Mouse (Mus musculus) ES-Bruce4 (cell line): Measurements from ENCODE around the gene Rbsn. TPM values are rescaled to one million over a fixed set of nuclear protein-coding genes. Genes with fewer than 3 reads are reported as not detected.
A peak's percentile ranks its signal among the peaks of the same experiment; 100 is the strongest.

ENCODE experiments used
- H3K27ac ChIP-seq: 2 replicates; pipeline ENCODE4 v1.5.1; 2012; ENCODE audit warnings: low read length, inconsistent platforms; ENCODE audit not compliant: insufficient read depth
- H3K27me3 ChIP-seq: 2 replicates; pipeline ENCODE4 v1.6.1; 2012; ENCODE audit warnings: mild to moderate bottlenecking, low read length, inconsistent platforms; ENCODE audit not compliant: control insufficient read depth, poor library complexity, insufficient read depth, severe bottlenecking
- H3K36me3 ChIP-seq: 2 replicates; pipeline ENCODE4 v1.6.1; 2012; ENCODE audit warnings: inconsistent platforms, mild to moderate bottlenecking, low read length, moderate library complexity; ENCODE audit not compliant: control insufficient read depth, poor library complexity, insufficient read depth, severe bottlenecking
- H3K4me1 ChIP-seq: one replicate; pipeline ENCODE4 v1.8.1; 2011; ENCODE audit warnings: low read length; ENCODE audit not compliant: control insufficient read depth, insufficient read depth
- H3K4me3 ChIP-seq: 2 replicates; pipeline ENCODE4 v1.5.1; 2011; ENCODE audit warnings: low read depth, mild to moderate bottlenecking, low read length
- H3K9ac ChIP-seq: 2 replicates; pipeline ENCODE4 v1.6.1; 2012; ENCODE audit warnings: low read depth, mild to moderate bottlenecking, inconsistent platforms; ENCODE audit not compliant: poor library complexity, severe bottlenecking
- H3K9me3 ChIP-seq: replicated peaks from 2 replicates; pipeline ENCODE4 v1.6.1; 2012; ENCODE audit warnings: mild to moderate bottlenecking, low read length, inconsistent platforms; ENCODE audit not compliant: control insufficient read depth, poor library complexity, insufficient read depth, severe bottlenecking
- CTCF ChIP-seq: IDR thresholded peaks from one replicate; pipeline ENCODE4 v1.8.1; 2011; ENCODE audit warnings: low read depth, low read length
- EP300 ChIP-seq: IDR thresholded peaks from 2 replicates; pipeline ENCODE4 v1.6.1; 2011; ENCODE audit warnings: low read depth, low read length; ENCODE audit not compliant: insufficient read depth
- POLR2A ChIP-seq: IDR thresholded peaks from one replicate; pipeline ENCODE4 v1.8.1; 2011; ENCODE audit warnings: low read length; ENCODE audit not compliant: insufficient read depth
- polyA plus RNA-seq: library from polyadenylated mRNA; stranded (reverse); fragments of >200 nt; gene quantifications from 2 replicates; pipeline ENCODE4 v1.2.4, GENCODE M21; 2011; ENCODE audit warnings: low read depth; ENCODE audit not compliant: missing spikeins, insufficient read depth, insufficient read length

The Rbsn gene
- polyA plus RNA-seq, 1 experiment: 16.7 TPM

DNA sequence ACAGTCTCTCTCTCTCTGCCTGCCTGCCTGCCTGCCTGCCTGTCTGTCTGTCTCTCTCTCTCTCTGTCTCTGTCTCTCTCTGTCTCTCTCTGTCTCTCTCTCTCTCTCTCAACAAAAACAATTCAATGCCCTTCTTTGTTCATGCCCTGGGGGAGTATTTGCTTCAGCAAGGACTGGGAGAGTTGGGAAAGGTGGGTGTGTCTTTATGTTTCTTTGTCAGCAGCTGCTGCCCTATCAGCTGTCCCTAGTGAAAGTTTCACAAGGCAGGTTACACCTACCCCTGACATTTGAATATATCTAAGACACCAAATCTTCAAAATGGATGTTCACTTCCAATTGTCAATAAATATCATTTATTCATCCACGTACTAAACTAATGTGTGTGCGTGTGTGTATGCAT, 14.9 kb upstream of the Rbsn start:
- H3K27ac ChIP-seq: no peak overlapping the region
- H3K27me3 ChIP-seq: no peaks in the 10 kb centered on the region
- H3K9ac ChIP-seq: no peak overlapping the region
- TF ChIP-seq EP300: no peak
- no peak for TF ChIP-seq CTCF
- no peak for TF ChIP-seq POLR2A
- no peak overlapping the region for H3K4me3 ChIP-seq
- H3K4me1 ChIP-seq: no peaks in the 10 kb centered on the region
- H3K9me3 ChIP-seq: no peaks in the 10 kb centered on the region
- no peaks in the 10 kb centered on the region for H3K36me3 ChIP-seq

DNA sequence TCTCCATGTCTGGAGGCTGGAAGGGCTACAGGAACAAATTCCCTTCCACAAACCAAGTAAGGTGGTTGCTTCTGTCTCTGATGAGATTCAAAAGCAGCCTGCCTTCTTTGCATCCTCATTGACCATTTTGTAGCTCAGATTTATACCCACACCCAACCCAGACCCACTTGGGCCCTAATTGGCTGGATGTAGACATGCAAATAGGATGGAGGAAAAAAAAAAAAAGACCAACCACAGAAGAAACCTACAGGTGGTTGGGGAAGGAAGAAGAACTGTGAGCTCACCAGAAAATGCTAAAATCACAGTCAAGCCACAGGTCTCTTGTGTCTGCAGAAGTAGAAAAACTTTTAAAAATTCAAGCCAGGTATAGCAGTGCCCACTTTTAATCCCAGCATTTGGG, 14.4 kb upstream of the Rbsn start:
- TF ChIP-seq CTCF: no peak
- Histone ChIP-seq H3K36me3 (no peaks in the 10 kb centered on the region), H3K4me3 (no peak overlapping the region), H3K9ac (no peak overlapping the region), H3K4me1 (no peaks in the 10 kb centered on the region), H3K27ac (no peak overlapping the region), H3K9me3 (no peaks in the 10 kb centered on the region), H3K27me3 (no peaks in the 10 kb centered on the region)

GRCm38 (mm10) chr6:92224981-92225380, 10.3 kb upstream of the Rbsn start:
- Histone ChIP-seq H3K9me3 (no peaks in the 10 kb centered on the region), H3K27me3 (no peaks in the 10 kb centered on the region), H3K9ac (no peak overlapping the region), H3K4me3 (no peak overlapping the region), H3K36me3 (no peaks in the 10 kb centered on the region), H3K27ac (no peak overlapping the region), H3K4me1 (no peaks in the 10 kb centered on the region)
- TF ChIP-seq CTCF (no peak), EP300 (no peak), POLR2A (no peak)

GRCm38 (mm10) chr6:92222021-92222420, 7.3 kb upstream of the Rbsn start:
- Histone ChIP-seq H3K9ac (no peak overlapping the region), H3K4me3 (no peak overlapping the region), H3K27ac (no peak overlapping the region), H3K9me3 (no peaks in the 10 kb centered on the region), H3K36me3 (no peaks in the 10 kb centered on the region), H3K4me1 (no peaks in the 10 kb centered on the region), H3K27me3 (no peaks in the 10 kb centered on the region)
- TF ChIP-seq POLR2A: no peak
- no peak for TF ChIP-seq CTCF
- TF ChIP-seq EP300: no peak

DNA sequence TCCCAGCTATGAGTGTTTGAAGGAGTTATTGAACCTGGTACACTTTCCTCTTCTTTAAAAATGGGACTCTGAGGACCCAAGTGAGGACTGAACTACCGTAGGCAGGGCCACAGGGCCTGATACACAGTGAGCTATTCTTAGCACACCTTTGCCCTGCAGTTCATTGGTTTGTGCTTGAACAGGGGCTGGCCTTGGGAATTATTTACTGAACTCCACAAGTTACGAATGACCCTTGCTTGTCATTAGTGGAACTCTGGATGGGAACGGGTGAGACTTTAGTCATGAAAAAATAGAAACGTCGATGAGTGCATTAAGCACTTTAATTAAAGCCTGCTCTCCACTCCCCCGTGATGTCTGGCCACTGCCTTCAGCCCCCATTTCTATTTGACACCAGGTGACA, 6.9 kb upstream of the Rbsn start:
- Histone ChIP-seq H3K27me3 (no peaks in the 10 kb centered on the region), H3K4me1 (no peaks in the 10 kb centered on the region), H3K9me3 (no peaks in the 10 kb centered on the region), H3K9ac (no peak overlapping the region), H3K36me3 (no peaks in the 10 kb centered on the region), H3K27ac (no peak overlapping the region), H3K4me3 (no peak overlapping the region)
- TF ChIP-seq EP300 (no peak), CTCF (no peak), POLR2A (no peak)

GRCm38 (mm10) chr6:92219445-92219844, 4.7 kb upstream of the Rbsn start:
- H3K27ac ChIP-seq: no peak overlapping the region
- TF ChIP-seq EP300: no peak
- TF ChIP-seq CTCF: peak; percentile 64
- no peak overlapping the region for H3K9ac ChIP-seq
- H3K27me3 ChIP-seq: no peaks in the 10 kb centered on the region
- no peaks in the 10 kb centered on the region for H3K9me3 ChIP-seq
- H3K4me1 ChIP-seq: no peaks in the 10 kb centered on the region
- H3K36me3 ChIP-seq: no peaks in the 10 kb centered on the region
- H3K4me3 ChIP-seq: no peak overlapping the region
